ENCODE assay signal across 14 mouse cellular contexts in the genomic region with DNA sequence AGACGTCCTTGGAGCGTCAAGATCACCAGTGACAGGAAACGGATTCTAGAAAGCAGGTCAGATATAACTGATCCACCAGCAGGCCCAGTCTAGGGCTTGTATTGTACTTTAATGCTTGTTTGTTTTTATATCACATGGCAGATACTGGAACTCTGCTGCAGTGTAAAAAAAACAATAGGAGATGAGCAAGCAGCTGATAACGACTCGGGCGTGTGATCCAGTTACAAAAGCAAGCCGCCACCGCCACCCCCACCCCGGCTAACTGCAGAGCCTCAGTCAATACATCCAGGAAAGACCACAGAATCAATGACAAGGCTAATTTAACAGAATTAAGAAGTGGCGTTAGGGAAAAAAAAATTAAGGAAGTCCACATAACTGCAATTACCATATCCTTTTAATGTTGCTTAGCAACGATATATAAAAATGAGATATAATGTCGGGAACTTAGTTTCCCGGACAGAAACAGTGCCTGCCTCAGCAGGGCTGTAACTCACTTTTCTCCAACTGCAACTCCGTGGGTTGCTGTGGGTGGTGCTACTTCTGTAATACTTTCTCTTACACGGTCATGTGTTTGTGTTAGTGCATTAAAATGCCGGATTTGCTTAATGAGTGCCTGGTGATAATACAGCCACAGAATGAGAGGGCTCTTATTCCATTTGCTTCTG.
A peak's percentile ranks its signal among the peaks of the same experiment; 100 is the strongest.
DNase-seq lines count a peak whose midpoint lies in the region; ATAC-seq and TF ChIP-seq lines count a peak whose summit lies in the region.
"Had no signal": no experiment of that assay in that cellular context is flagged by ENCODE, and none has a peak within 500 bp of the region (broad histone marks: within the 10 kb centered on the region; RNA-seq: fewer than 3 reads in every experiment).

No protein-coding gene starts in this region.

- H3K9me3 ChIP-seq in kidney, postnatal 0 days (replicated peaks; ENCODE audit: low read length): no peaks in the 10 kb centered on the region
- H3K9me3 ChIP-seq in hindbrain, embryonic 12.5 days (replicated peaks): no peaks in the 10 kb centered on the region
- no peaks in the 10 kb centered on the region for H3K9me3 ChIP-seq in midbrain, embryonic 14.5 days (ENCODE audit: control insufficient read depth, low read length)
- no peaks in the 10 kb centered on the region for H3K9me3 ChIP-seq in intestine, embryonic 15.5 days
- H3K9me3 ChIP-seq: liver, embryonic 15.5 days had no signal

- WGBS in kidney, postnatal 0 days: 32% methylated on average over 16 of the region's 16 CpGs
- WGBS in hindbrain, embryonic 12.5 days: 25% methylated on average over 16 of the region's 16 CpGs
- WGBS in midbrain, embryonic 14.5 days: 37% methylated on average over 16 of the region's 16 CpGs
- WGBS in intestine, embryonic 15.5 days: 44% methylated on average over 16 of the region's 16 CpGs

- no peak overlapping the region for H3K9ac ChIP-seq in kidney, postnatal 0 days (ENCODE audit: low read depth, low read length)
- H3K9ac ChIP-seq in hindbrain, embryonic 12.5 days: no peak overlapping the region
- no peak overlapping the region for H3K9ac ChIP-seq in midbrain, embryonic 14.5 days (replicated peaks; ENCODE audit: low read length)
- no peak overlapping the region for H3K9ac ChIP-seq in intestine, embryonic 15.5 days
- H3K9ac ChIP-seq: liver, embryonic 15.5 days; neural tube, embryonic 12.5 days had no signal

- DNase-seq in kidney, postnatal 0 days (ENCODE audit: low spot score): peak; percentile 30
- no peak for DNase-seq in kidney, adult 8-10 months
- DNase-seq in R1 (ENCODE audit: low read depth, low spot score): peak; percentile 35
- no peak for DNase-seq in midbrain, embryonic 14.5 days
- no peak for DNase-seq in urinary bladder, postnatal 36 days (ENCODE audit: low spot score in 2 of 2)
- DNase-seq in cerebellum, postnatal 10 days: no peak
- DNase-seq: adrenal gland, postnatal 36 days; cerebellum, adult 18-20 months; heart, adult 2 months; thymus, adult 18-20 months had no signal

- H3K4me1 ChIP-seq in kidney, postnatal 0 days (replicated peaks; ENCODE audit: insufficient read depth, low read length): no peaks in the 10 kb centered on the region
- H3K4me1 ChIP-seq in hindbrain, embryonic 12.5 days: peaks cover 29% of the 10 kb centered on the region
- peaks cover 7% of the 10 kb centered on the region for H3K4me1 ChIP-seq in midbrain, embryonic 14.5 days (ENCODE audit: control insufficient read depth, insufficient read depth, low read length)
- 0 out of 2 replicates have a peak, but pooled peaks cover 3% of the 10 kb centered on the region for H3K4me1 ChIP-seq in intestine, embryonic 15.5 days (replicated peaks)
- H3K4me1 ChIP-seq: liver, embryonic 15.5 days had no signal

- H3K36me3 ChIP-seq in kidney, postnatal 0 days (ENCODE audit: insufficient read depth, low read length): no peaks in the 10 kb centered on the region
- no peaks in the 10 kb centered on the region for H3K36me3 ChIP-seq in hindbrain, embryonic 12.5 days
- H3K36me3 ChIP-seq in midbrain, embryonic 14.5 days (ENCODE audit: control insufficient read depth, insufficient read depth, low read length): no peaks in the 10 kb centered on the region
- H3K36me3 ChIP-seq in intestine, embryonic 15.5 days: no peaks in the 10 kb centered on the region
- H3K36me3 ChIP-seq: liver, embryonic 15.5 days had no signal

- H3K27ac ChIP-seq in kidney, postnatal 0 days: no peak overlapping the region
- H3K27ac ChIP-seq in hindbrain, embryonic 12.5 days: 0 out of 2 replicates have a peak overlapping the region, but pooled peaks have one; percentile 40
- H3K27ac ChIP-seq in midbrain, embryonic 14.5 days (replicated peaks; ENCODE audit: low read depth, low read length): peak overlapping the region; percentile 14; the same call in 1 of the 2 replicates
- H3K27ac ChIP-seq in intestine, embryonic 15.5 days: no peak overlapping the region
- H3K27ac ChIP-seq: heart, adult 2 months; liver, embryonic 15.5 days; neural tube, embryonic 12.5 days had no signal

- no peak for TF ChIP-seq CTCF in kidney, postnatal 0 days (IDR thresholded peaks at IDR 0.05; ENCODE audit: low read depth)

- H3K4me2 ChIP-seq in kidney, postnatal 0 days (ENCODE audit: low read length): no peak overlapping the region
- no peak overlapping the region for H3K4me2 ChIP-seq in hindbrain, embryonic 12.5 days (replicated peaks)
- no peak overlapping the region for H3K4me2 ChIP-seq in midbrain, embryonic 14.5 days (ENCODE audit: low read length)
- no peak overlapping the region for H3K4me2 ChIP-seq in intestine, embryonic 15.5 days (replicated peaks)
- H3K4me2 ChIP-seq: liver, embryonic 15.5 days; neural tube, embryonic 12.5 days had no signal

- H3K27me3 ChIP-seq in kidney, postnatal 0 days (ENCODE audit: insufficient read depth, low read length): no peaks in the 10 kb centered on the region
- H3K27me3 ChIP-seq in hindbrain, embryonic 12.5 days: no peaks in the 10 kb centered on the region
- H3K27me3 ChIP-seq in midbrain, embryonic 14.5 days (ENCODE audit: control insufficient read depth, insufficient read depth, low read length): no peaks in the 10 kb centered on the region
- H3K27me3 ChIP-seq in intestine, embryonic 15.5 days (replicated peaks): no peaks in the 10 kb centered on the region
- H3K27me3 ChIP-seq: liver, embryonic 15.5 days; neural tube, embryonic 12.5 days had no signal

- no peak overlapping the region for H3K4me3 ChIP-seq in kidney, postnatal 0 days (replicated peaks; ENCODE audit: low read depth, low read length)
- H3K4me3 ChIP-seq in hindbrain, embryonic 12.5 days: no peak overlapping the region
- no peak overlapping the region for H3K4me3 ChIP-seq in midbrain, embryonic 14.5 days (replicated peaks; ENCODE audit: low read depth, low read length)
- no peak overlapping the region for H3K4me3 ChIP-seq in intestine, embryonic 15.5 days (replicated peaks)
- H3K4me3 ChIP-seq: heart, adult 2 months; liver, embryonic 15.5 days; neural tube, embryonic 12.5 days had no signal

- ATAC-seq in kidney, postnatal 0 days (replicated peaks; ENCODE audit: low FRiP score, low read depth): no peak
- ATAC-seq in hindbrain, embryonic 12.5 days (ENCODE audit: low FRiP score): no peak
- no peak for ATAC-seq in midbrain, embryonic 14.5 days (ENCODE audit: low FRiP score, low TSS enrichment)
- no peak for ATAC-seq in intestine, embryonic 15.5 days

Comparison
In these comparisons a context has a peak if more than half of its experiments do, and no peak if none do; other contexts are left out.
1. DNase-seq: peak in kidney, postnatal 0 days (single experiment) and R1 (single experiment); none in kidney, adult 8-10 months (0 of 2), midbrain, embryonic 14.5 days (single experiment), urinary bladder, postnatal 36 days (0 of 2) and cerebellum, postnatal 10 days (0 of 2).
2. H3K27ac ChIP-seq: peak in hindbrain, embryonic 12.5 days (single experiment) and midbrain, embryonic 14.5 days (single experiment); none in kidney, postnatal 0 days (single experiment) and intestine, embryonic 15.5 days (single experiment).